8 mouse cellular contexts compared by ENCODE assay signal in genomic region chr4:108032352-108032849, GRCm38 (mm10).
DNase-seq lines count a peak whose midpoint lies in the region; ATAC-seq and TF ChIP-seq lines count a peak whose summit lies in the region.

No protein-coding gene starts in this region.

- no peaks in the 10 kb centered on the region for H3K36me3 ChIP-seq in lung, embryonic 14.5 days (ENCODE audit: insufficient read depth)
- H3K36me3 ChIP-seq in forebrain, embryonic 10.5 days (replicated peaks): no peaks in the 10 kb centered on the region
- H3K36me3 ChIP-seq in kidney, postnatal 0 days (ENCODE audit: insufficient read depth, low read length): no peaks in the 10 kb centered on the region
- no peaks in the 10 kb centered on the region for H3K36me3 ChIP-seq in neural tube, embryonic 15.5 days

- H3K9ac ChIP-seq in lung, embryonic 14.5 days: peak overlapping the region; percentile 46; the same call in 1 of the 2 replicates
- H3K9ac ChIP-seq in kidney, postnatal 0 days (ENCODE audit: low read depth, low read length): peak overlapping the region; percentile 58; the same call in 1 of the 2 replicates
- no peak overlapping the region; the same call in none of the 2 replicates for H3K9ac ChIP-seq in neural tube, embryonic 15.5 days (replicated peaks)

- no peaks in the 10 kb centered on the region for H3K4me1 ChIP-seq in lung, embryonic 14.5 days (ENCODE audit: insufficient read depth)
- H3K4me1 ChIP-seq in forebrain, embryonic 10.5 days: peaks cover 25% of the 10 kb centered on the region
- H3K4me1 ChIP-seq in kidney, postnatal 0 days (replicated peaks; ENCODE audit: insufficient read depth, low read length): peaks cover 14% of the 10 kb centered on the region; the same call in 1 of the 2 replicates
- peaks cover 20% of the 10 kb centered on the region for H3K4me1 ChIP-seq in neural tube, embryonic 15.5 days

- H3K9me3 ChIP-seq in lung, embryonic 14.5 days (ENCODE audit: low read depth, low read length): no peaks in the 10 kb centered on the region
- no peaks in the 10 kb centered on the region for H3K9me3 ChIP-seq in forebrain, embryonic 10.5 days
- H3K9me3 ChIP-seq in kidney, postnatal 0 days (replicated peaks; ENCODE audit: low read length): no peaks in the 10 kb centered on the region
- no peaks in the 10 kb centered on the region for H3K9me3 ChIP-seq in neural tube, embryonic 15.5 days (replicated peaks)

- no peak for TF ChIP-seq CTCF in lung, embryonic 14.5 days (IDR thresholded peaks at IDR 0.05; ENCODE audit: low read depth)
- no peak for TF ChIP-seq CTCF in kidney, postnatal 0 days (IDR thresholded peaks at IDR 0.05; ENCODE audit: low read depth)

- H3K4me2 ChIP-seq in lung, embryonic 14.5 days: peak overlapping the region; percentile 99
- H3K4me2 ChIP-seq in kidney, postnatal 0 days (ENCODE audit: low read length): peak overlapping the region; percentile 100
- peak overlapping the region; percentile 100 for H3K4me2 ChIP-seq in neural tube, embryonic 15.5 days

- peak; percentile 21 for DNase-seq in lung, embryonic 14.5 days
- DNase-seq in lung, postnatal 25 days (ENCODE audit: low spot score): no peak
- DNase-seq in forebrain, embryonic 10.5 days (ENCODE audit: extremely low spot score, low spot score): no peak
- peak; percentile 8 for DNase-seq in kidney, postnatal 0 days (ENCODE audit: low spot score)
- DNase-seq in gastrocnemius, postnatal 25 days: no peak
- no peak for DNase-seq in layer of hippocampus, adult 8-10 months (ENCODE audit: low spot score in 2 of 2)
- no peak for DNase-seq in right cerebral cortex, adult 18-20 months

- H3K27ac ChIP-seq in lung, embryonic 14.5 days (ENCODE audit: low read depth): no peak overlapping the region
- H3K27ac ChIP-seq in forebrain, embryonic 10.5 days: no peak overlapping the region
- no peak overlapping the region for H3K27ac ChIP-seq in kidney, postnatal 0 days
- H3K27ac ChIP-seq in neural tube, embryonic 15.5 days (replicated peaks): no peak overlapping the region

- peaks cover 42% of the 10 kb centered on the region for H3K27me3 ChIP-seq in lung, embryonic 14.5 days (ENCODE audit: insufficient read depth, low read length)
- H3K27me3 ChIP-seq in forebrain, embryonic 10.5 days (ENCODE audit: poor library complexity, severe bottlenecking): peaks cover 70% of the 10 kb centered on the region
- peaks cover 18% of the 10 kb centered on the region for H3K27me3 ChIP-seq in kidney, postnatal 0 days (ENCODE audit: insufficient read depth, low read length)
- H3K27me3 ChIP-seq in neural tube, embryonic 15.5 days (replicated peaks): peaks cover 48% of the 10 kb centered on the region

- 38% methylated on average over 11 of the region's 11 CpGs for WGBS in lung, embryonic 14.5 days
- 37% methylated on average over 11 of the region's 11 CpGs for WGBS in forebrain, embryonic 10.5 days
- WGBS in kidney, postnatal 0 days: 29% methylated on average over 11 of the region's 11 CpGs
- 32% methylated on average over 11 of the region's 11 CpGs for WGBS in neural tube, embryonic 15.5 days

- H3K4me3 ChIP-seq in lung, embryonic 14.5 days (ENCODE audit: low read depth, low read length): peak overlapping the region; percentile 62
- peak overlapping the region; percentile 65 for H3K4me3 ChIP-seq in forebrain, embryonic 10.5 days
- H3K4me3 ChIP-seq in kidney, postnatal 0 days (replicated peaks; ENCODE audit: low read depth, low read length): peak overlapping the region; percentile 57
- peak overlapping the region; percentile 58 for H3K4me3 ChIP-seq in neural tube, embryonic 15.5 days (replicated peaks)

- no peak for ATAC-seq in lung, embryonic 14.5 days (ENCODE audit: insufficient read depth)
- ATAC-seq in kidney, postnatal 0 days (replicated peaks; ENCODE audit: low FRiP score, low read depth): no peak
- no peak for ATAC-seq in neural tube, embryonic 15.5 days (ENCODE audit: low FRiP score)

Comparison
In these comparisons a context has a peak if more than half of its experiments do, and no peak if none do; other contexts are left out.
1. DNase-seq: peak in lung, embryonic 14.5 days (single experiment) and kidney, postnatal 0 days (single experiment); none in lung, postnatal 25 days (single experiment), forebrain, embryonic 10.5 days (single experiment), gastrocnemius, postnatal 25 days (single experiment), layer of hippocampus, adult 8-10 months (0 of 2) and right cerebral cortex, adult 18-20 months (single experiment).
2. Peak in every context shown above with its lines, with median percentiles within 50 percentile points of each other: H3K4me2 ChIP-seq and H3K4me3 ChIP-seq.